Mouse (Mus musculus) kidney, embryonic 15.5 days (tissue): ENCODE measurements around the gene Itga7. TPM values are rescaled to one million over a fixed set of nuclear protein-coding genes. Genes with fewer than 3 reads are reported as not detected.

Source experiments
- ATAC-seq: fragments of 200-750 bp; cut with Nextera tagmentation; replicated peaks from 2 replicates; pipeline ENCODE4 v1.8.0; 2017; ENCODE audit warnings: moderate TSS enrichment; ENCODE audit not compliant: low FRiP score
- H3K27ac ChIP-seq: fragments of 300-500 bp; sonication (generic); 2 replicates; pipeline ENCODE4 v1.5.1; 2015; ENCODE audit warnings: mild to moderate bottlenecking, inconsistent platforms
- H3K27me3 ChIP-seq: fragments of 300-500 bp; sonication (generic); 2 replicates; pipeline ENCODE4 v1.6.1; 2015; ENCODE audit warnings: inconsistent platforms
- H3K36me3 ChIP-seq: fragments of 300-500 bp; sonication (generic); 2 replicates; pipeline ENCODE4 v1.6.1; 2015; ENCODE audit warnings: inconsistent platforms
- H3K4me1 ChIP-seq: fragments of 300-500 bp; sonication (generic); 2 replicates; pipeline ENCODE4 v1.6.1; 2015; ENCODE audit warnings: inconsistent platforms
- H3K4me2 ChIP-seq: fragments of 300-500 bp; sonication (generic); 2 replicates; pipeline ENCODE4 v1.6.1; 2015; ENCODE audit warnings: moderate library complexity, mild to moderate bottlenecking, inconsistent platforms
- H3K4me3 ChIP-seq: fragments of 300-500 bp; sonication (generic); replicated peaks from 2 replicates; pipeline ENCODE4 v1.5.1; 2015; ENCODE audit warnings: mild to moderate bottlenecking, inconsistent platforms
- H3K9ac ChIP-seq: fragments of 300-500 bp; sonication (generic); 2 replicates; pipeline ENCODE4 v1.6.1; 2015; ENCODE audit warnings: mild to moderate bottlenecking, inconsistent platforms
- H3K9me3 ChIP-seq: fragments of 300-500 bp; sonication (generic); replicated peaks from 2 replicates; pipeline ENCODE4 v1.6.1; 2016; ENCODE audit warnings: inconsistent platforms
- WGBS: fragments of 180-500 bp; shearing (Covaris S2); methylation state at CpG from one replicate; pipeline ENCODE4 v1.1.7; 2015; ENCODE audit warnings: mixed read lengths; 5-methylcytosine and 5-hydroxymethylcytosine counted together
- polyA plus RNA-seq: library from polyadenylated mRNA; unstranded; fragments of >200 nt; fragmentation: Nextera tagmentation; extraction: Ambion mirVana; gene quantifications from 2 replicates; pipeline ENCODE4 v1.2.1, GENCODE M21; 2015

Itga7 gene
- polyA plus RNA-seq, 1 experiment from 2014 or later = 3.6 TPM

DNA sequence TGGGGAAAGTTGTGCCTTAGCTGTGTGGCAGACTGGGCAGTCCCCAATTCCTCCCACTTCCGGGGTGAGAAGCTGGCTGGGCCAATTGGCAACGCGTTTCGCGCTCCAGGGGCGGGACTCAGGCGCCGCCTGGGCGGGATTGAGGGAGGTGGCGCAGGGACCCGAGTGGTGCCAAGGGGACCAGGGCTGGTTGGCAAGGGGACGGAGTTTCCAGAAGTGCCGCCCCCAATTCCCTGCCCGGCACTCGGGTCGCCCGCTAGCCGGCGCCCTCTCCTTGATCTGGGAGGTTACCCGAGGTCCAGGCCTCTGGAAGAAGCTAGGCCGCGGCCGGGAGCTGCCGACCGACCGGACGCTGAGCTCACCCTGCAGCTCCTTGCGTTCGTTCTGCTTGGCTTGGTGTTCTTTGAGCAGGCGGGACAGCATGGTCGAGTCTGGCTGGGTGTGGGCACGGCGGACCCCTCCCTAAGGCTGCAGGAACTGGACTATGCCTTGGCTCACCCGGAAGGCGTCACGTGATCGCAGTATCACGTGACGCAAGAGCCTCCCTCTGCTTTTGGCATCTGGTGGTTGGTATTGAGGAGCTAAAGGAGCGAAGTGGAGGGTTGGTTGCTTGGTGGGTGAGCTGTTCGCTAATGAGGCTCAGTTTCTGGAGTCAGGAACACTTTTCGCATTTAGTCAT lies 10.5 kb upstream of the Itga7 start:
- Histone ChIP-seq H3K4me1 (peaks cover 50% of the 10 kb centered on the region), H3K9ac (peak overlapping the region; percentile 70), H3K9me3 (no peaks in the 10 kb centered on the region), H3K4me3 (peak overlapping the region; percentile 69), H3K36me3 (peaks cover 7% of the 10 kb centered on the region), H3K4me2 (peak overlapping the region; percentile 85), H3K27me3 (peaks cover 9% of the 10 kb centered on the region; the same call in 1 of the 2 replicates), H3K27ac (peak overlapping the region; percentile 95)
- ATAC-seq = peak; percentile 97
- WGBS = under 1% methylated on average over 39 of the region's 42 CpGs

DNA sequence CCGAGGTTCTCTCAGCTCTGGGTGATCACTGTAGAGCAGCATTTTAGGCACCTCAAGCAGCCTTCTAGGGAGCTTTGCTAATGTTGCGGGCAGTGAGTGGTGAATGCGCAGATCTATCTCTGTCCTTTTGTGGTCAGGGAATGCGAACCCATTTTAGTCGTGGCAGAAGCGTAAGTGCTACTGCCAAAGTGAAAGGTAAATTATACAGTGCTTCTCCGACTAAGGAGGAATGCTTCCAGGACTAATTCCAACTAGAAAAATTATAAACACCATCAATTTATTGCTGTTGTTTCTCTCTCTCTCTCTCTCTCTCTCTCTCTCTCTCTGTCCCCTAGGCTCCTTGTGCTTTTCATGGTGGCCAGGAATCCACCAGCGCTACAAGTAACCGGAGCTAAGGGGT lies 9.7 kb upstream of the Itga7 start, which contains the start of gene Bloc1s1:
Gene Bloc1s1, minus strand, starts transcription at position 101 of the 400 bp plus-strand sequence.
- no peak for ATAC-seq
- Histone ChIP-seq H3K4me2 (peak within 1 kb of the TSS; percentile 85), H3K4me1 (peaks cover 45% of the 10 kb centered on the region), H3K36me3 (no peaks in the 10 kb centered on the region; the same call in 1 of the 2 replicates), H3K27ac (peak within 1 kb of the TSS; percentile 95), H3K4me3 (peak within 1 kb of the TSS; percentile 69), H3K9me3 (no peaks in the 10 kb centered on the region), H3K27me3 (peaks cover 10% of the 10 kb centered on the region; the same call in 1 of the 2 replicates), H3K9ac (peak within 1 kb of the TSS; percentile 70)
- WGBS = 62% methylated on average over 9 of the region's 9 CpGs

DNA sequence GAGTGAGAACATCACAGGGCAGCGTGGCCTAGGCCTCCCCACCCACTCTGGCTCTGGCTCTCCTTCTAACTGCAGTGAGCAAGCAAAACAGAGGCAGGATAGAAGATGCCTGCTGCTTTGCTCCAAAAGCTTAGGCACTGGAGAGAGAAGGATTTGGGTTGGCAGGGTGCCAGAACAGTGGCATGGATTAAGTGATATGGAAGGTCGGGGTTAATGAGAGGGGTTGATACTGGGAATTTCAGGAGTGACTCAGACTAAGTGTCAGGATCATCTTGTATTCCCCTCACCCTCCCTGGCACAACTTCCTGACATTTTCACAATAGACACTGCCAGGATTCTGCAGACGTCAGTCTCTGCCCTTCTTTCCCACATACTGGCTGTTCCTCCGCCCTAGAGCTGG lies 5.3 kb upstream of the Itga7 start:
- no peak overlapping the region for H3K4me2 ChIP-seq
- 37% methylated on average over 4 of the region's 4 CpGs for WGBS
- no peak overlapping the region for H3K4me3 ChIP-seq
- peaks cover 11% of the 10 kb centered on the region for H3K4me1 ChIP-seq
- no peak for ATAC-seq
- H3K27me3 ChIP-seq = peaks cover 49% of the 10 kb centered on the region
- no peak overlapping the region for H3K27ac ChIP-seq
- H3K9ac ChIP-seq = no peak overlapping the region
- H3K9me3 ChIP-seq = no peaks in the 10 kb centered on the region
- H3K36me3 ChIP-seq = no peaks in the 10 kb centered on the region

DNA sequence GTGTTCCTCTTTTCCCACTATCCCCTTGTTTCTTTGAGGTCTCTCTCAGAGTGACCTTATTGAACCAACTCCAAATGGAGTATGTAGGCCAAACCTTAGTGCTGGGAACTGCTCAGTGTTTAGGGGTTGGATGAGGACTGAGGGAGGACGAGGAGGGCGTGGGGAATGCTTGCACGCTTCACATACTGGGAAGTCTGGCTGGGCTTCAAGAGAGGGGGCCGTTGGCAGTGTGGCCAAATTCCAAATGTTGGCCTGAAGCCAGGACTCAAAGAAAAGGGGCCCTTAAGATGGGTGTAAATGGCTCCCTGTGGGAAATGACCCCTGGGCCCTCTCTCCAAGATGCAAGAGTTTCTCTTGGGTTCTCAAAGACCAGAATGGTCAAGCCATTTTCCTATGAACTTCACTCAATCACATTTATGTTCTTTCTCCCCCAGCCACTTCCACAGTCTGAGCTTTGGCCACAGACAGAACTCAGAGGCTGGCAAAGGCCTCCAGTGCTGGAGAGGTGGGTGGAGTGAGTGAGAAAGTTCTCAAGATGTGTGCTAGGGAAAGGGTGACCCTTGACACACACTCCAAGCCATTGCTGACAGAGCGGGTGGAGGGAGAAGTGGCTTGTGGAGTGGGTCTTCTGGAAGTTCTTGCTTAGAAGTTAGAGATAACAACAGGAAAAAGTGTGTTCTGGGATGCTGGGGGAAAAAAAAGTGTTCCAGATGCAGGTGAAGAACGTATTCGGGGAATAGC lies 3.8 kb upstream of the Itga7 start:
- ATAC-seq = no peak
- Histone ChIP-seq H3K4me3 (no peak overlapping the region), H3K4me1 (peaks cover 16% of the 10 kb centered on the region), H3K9ac (no peak overlapping the region), H3K27me3 (peaks cover 63% of the 10 kb centered on the region), H3K36me3 (no peaks in the 10 kb centered on the region), H3K9me3 (no peaks in the 10 kb centered on the region), H3K4me2 (no peak overlapping the region), H3K27ac (no peak overlapping the region)
- 68% methylated on average over 7 of the region's 7 CpGs for WGBS

DNA sequence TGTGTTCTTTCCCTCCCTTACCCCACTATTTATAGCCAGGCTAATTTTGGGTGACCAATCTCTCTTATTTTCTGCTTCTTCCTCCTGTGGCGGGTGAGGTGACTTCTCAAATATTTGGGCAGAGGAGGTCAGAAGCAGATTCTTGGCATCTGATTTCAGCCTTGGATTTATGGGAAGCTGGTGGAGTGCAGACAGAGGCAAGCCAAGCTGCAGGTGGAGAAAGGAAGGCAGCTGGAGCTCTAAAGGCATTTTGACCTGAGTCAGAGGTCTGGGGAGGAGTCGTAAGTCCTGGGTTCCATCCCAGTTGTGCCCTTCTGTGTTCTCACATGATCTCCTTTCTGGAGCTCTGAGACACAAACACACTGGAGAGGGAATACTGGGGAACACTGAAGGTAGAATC lies 2.2 kb upstream of the Itga7 start:
- Histone ChIP-seq H3K9me3 (no peaks in the 10 kb centered on the region), H3K9ac (no peak overlapping the region), H3K36me3 (no peaks in the 10 kb centered on the region), H3K4me1 (peaks cover 16% of the 10 kb centered on the region), H3K27ac (no peak overlapping the region), H3K4me3 (no peak overlapping the region), H3K27me3 (peaks cover 80% of the 10 kb centered on the region), H3K4me2 (no peak overlapping the region)
- ATAC-seq = no peak
- 17% methylated on average over 2 of the region's 2 CpGs for WGBS

DNA sequence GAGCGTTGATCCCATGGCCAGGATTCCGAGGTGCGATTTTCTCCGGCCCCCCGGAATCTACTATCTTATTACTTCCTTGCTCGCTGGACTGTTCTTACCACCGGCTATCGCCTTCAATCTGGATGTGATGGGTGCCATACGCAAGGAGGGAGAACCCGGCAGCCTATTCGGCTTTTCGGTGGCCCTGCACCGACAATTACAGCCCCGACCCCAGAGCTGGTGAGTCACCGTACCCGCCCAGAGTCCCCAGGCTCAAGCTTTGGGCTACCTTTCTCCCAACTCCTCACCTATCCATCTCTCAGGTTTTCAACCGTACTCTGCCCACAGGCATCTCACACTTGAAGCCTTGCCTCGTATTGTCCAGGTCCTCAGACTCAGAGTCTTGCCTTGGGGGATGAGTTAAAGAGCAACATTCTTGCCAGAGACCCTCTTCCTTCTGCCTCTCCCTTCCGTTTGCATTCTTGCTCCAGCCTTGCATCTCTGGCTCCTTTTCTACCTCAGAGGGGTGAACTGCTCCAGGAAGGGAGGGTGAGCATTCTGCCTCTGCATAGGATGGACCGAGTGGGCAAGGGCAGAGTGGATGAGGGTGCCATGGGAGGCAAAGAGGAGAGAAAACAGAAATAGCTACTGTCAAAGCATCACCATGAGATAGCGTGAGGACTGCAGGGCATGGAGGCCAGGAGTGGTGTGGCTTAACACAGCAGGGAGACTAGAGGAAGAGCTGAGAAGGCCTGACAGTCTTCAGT lies 531 bp downstream of the Itga7 start:
- WGBS = 3% methylated on average over 21 of the region's 21 CpGs
- peaks cover 75% of the 10 kb centered on the region for H3K27me3 ChIP-seq
- H3K9me3 ChIP-seq = no peaks in the 10 kb centered on the region
- 0 out of 2 replicates have a peak, but pooled peaks have one; percentile 9 for ATAC-seq
- H3K9ac ChIP-seq = no peak overlapping the region
- H3K4me3 ChIP-seq = peak overlapping the region; percentile 48
- peak overlapping the region; percentile 89 for H3K4me2 ChIP-seq
- H3K4me1 ChIP-seq = peaks cover 16% of the 10 kb centered on the region
- no peak overlapping the region for H3K27ac ChIP-seq
- H3K36me3 ChIP-seq = no peaks in the 10 kb centered on the region

DNA sequence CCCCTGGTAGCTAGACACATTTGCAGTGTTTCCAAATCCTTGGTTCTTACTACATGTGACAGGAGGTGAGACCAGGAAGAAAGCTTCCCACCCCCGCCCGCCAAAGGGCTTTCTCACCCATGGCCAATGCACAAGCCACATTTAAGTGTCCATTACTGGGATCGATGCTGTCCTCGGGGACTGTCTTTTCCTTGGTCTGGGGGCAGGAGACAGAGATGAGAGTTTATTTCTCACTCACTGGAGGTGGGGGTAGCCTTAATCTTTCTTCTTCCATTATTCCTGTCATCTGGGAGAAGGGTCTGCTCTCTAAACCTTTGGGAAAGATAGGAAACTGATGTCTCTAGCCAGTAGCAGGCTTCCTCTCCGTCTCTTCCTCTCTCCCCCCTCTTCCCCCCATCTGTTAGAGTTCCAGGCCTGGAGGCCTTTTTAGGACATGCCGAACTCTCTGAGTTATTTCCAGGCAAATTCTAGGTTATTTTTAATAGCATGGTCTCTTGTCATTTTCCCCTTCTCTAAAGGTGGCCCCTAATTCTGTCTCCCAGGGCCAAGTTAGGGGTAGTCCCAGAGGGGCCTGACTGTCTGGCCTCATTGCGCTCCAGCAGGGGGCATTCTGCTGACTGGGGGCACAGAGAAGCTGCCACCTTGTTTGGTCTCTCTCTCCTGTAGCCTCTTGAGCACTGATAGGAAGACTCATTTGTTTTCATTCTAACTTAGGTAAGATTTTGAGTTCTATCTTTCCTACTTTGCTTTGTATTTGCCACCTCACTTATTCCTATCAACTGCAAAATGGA lies 1.6 kb downstream of the Itga7 start:
- WGBS = 62% methylated on average over 7 of the region's 7 CpGs
- ATAC-seq = no peak
- no peak overlapping the region for H3K27ac ChIP-seq
- no peaks in the 10 kb centered on the region for H3K36me3 ChIP-seq
- no peak overlapping the region for H3K4me3 ChIP-seq
- H3K27me3 ChIP-seq = peaks cover 67% of the 10 kb centered on the region
- H3K9ac ChIP-seq = no peak overlapping the region
- H3K9me3 ChIP-seq = no peaks in the 10 kb centered on the region
- no peak overlapping the region for H3K4me2 ChIP-seq
- peaks cover 16% of the 10 kb centered on the region for H3K4me1 ChIP-seq

DNA sequence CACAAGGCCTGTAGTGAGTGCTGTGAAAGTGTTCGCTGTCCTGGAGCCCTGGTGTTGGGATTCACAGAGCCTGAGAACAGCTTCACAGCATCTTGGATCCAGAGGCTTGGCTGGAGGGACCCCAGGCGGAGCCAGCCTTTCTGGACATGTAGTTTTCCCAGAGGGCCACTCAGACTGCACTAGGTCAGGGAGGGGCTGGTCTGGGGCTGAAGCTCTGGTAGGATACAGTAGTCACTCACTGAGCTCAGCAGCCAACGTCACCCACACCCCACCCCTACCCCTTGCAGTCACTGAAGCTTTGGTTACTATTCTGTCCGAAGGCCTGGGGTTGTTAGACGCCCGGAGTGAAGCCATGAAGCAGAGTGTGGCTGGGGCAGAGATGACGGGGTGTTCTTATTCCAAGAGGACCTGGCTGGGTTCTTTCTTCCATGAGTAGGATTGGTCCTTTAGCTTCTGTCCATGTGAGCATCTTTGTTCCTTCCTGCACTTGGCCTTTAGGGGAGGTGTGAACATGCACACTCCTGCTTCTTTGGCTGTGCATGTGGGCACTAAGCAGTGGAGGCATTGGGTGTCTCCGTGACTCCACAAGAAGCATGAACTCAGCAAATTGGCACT lies 2.3 kb downstream of the Itga7 start:
- H3K4me2 ChIP-seq = peak overlapping the region; percentile 9; the same call in 1 of the 2 replicates
- H3K27ac ChIP-seq = no peak overlapping the region
- no peak overlapping the region for H3K4me3 ChIP-seq
- ATAC-seq = no peak; the same call in 1 of the 2 replicates
- peaks cover 60% of the 10 kb centered on the region for H3K27me3 ChIP-seq
- peaks cover 16% of the 10 kb centered on the region for H3K4me1 ChIP-seq
- H3K9me3 ChIP-seq = no peaks in the 10 kb centered on the region
- no peak overlapping the region for H3K9ac ChIP-seq
- WGBS = 73% methylated on average over 8 of the region's 8 CpGs
- H3K36me3 ChIP-seq = no peaks in the 10 kb centered on the region

DNA sequence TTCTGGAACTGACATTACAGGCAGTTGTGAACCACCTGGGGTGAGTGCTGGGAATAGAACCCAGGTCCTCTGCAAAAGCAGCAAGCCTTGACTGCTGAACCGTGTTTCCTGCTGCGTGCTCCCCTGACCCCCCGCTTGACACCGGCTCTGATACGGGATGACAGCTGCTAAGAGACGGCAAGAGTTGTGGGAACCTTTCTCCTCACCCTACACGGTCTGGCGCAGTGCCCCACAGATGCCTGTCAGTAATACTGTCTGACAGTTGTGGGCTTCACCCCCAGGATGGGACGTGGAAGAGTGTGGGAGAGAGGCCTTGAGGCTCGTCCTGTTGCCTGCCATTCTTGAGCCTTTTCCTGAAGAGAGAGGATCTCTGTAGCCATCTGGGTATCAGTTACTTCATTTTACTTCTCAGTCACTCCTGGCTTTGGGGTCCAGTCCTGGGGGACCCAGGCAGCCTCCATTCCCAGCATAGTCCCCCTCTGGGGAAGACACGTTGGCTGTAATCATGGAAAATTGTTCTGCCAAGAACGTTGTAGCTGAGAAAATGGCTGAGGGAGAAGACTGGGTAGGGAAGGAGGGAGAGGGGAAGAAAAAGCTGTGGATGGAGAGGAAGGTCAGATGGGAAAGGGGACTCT lies 4.3 kb downstream of the Itga7 start:
- H3K9me3 ChIP-seq = no peaks in the 10 kb centered on the region
- no peak overlapping the region for H3K9ac ChIP-seq
- H3K4me2 ChIP-seq = no peak overlapping the region
- no peak overlapping the region for H3K27ac ChIP-seq
- peaks cover 40% of the 10 kb centered on the region for H3K27me3 ChIP-seq
- no peaks in the 10 kb centered on the region for H3K36me3 ChIP-seq
- no peak overlapping the region for H3K4me3 ChIP-seq
- peaks cover 16% of the 10 kb centered on the region for H3K4me1 ChIP-seq
- WGBS = 58% methylated on average over 12 of the region's 12 CpGs
- ATAC-seq = no peak

DNA sequence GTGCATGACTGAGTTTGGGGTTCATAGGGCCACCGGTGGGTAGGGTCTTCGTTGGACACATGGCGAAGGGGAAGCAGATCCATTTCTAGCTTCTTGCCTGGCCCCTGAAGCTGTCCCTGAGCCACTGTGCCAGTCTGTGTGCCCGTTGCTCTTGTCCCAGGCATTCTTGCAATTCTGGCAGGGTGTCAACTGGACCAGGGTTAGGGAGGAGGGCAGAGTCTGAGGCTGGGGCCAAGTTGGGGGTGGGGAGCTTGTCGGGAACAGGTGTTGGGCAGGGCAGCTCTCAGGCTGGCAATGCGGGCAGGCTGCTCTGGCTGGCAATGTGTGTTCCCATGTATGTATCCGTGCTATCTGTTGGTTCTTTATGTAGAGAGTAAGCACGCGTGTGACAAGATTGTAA lies 4.8 kb downstream of the Itga7 start:
- H3K36me3 ChIP-seq = no peaks in the 10 kb centered on the region
- peaks cover 11% of the 10 kb centered on the region for H3K4me1 ChIP-seq
- no peaks in the 10 kb centered on the region for H3K9me3 ChIP-seq
- ATAC-seq = no peak
- no peak overlapping the region for H3K27ac ChIP-seq
- H3K4me2 ChIP-seq = no peak overlapping the region
- H3K27me3 ChIP-seq = peaks cover 34% of the 10 kb centered on the region
- 85% methylated on average over 9 of the region's 9 CpGs for WGBS
- H3K9ac ChIP-seq = no peak overlapping the region
- no peak overlapping the region for H3K4me3 ChIP-seq

DNA sequence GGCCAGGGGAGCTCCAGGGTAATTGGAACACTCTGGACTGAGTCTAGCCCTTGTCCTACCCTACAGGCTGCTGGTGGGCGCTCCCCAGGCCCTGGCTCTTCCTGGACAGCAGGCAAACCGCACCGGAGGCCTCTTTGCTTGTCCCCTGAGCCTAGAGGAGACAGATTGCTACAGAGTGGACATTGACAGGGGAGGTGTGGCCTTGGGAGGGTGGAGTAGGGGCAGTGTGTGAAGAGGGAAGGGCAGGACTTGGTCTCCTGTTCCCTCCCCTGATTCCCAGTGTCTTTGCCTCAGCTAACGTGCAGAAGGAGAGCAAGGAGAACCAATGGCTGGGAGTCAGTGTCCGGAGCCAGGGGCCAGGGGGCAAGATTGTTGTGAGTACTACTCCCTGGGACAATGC lies 5.4 kb downstream of the Itga7 start:
- peaks cover 6% of the 10 kb centered on the region; the same call in 1 of the 2 replicates for H3K4me1 ChIP-seq
- H3K4me2 ChIP-seq = no peak overlapping the region
- H3K36me3 ChIP-seq = no peaks in the 10 kb centered on the region
- no peak overlapping the region for H3K9ac ChIP-seq
- no peak overlapping the region for H3K4me3 ChIP-seq
- no peak overlapping the region for H3K27ac ChIP-seq
- WGBS = 45% methylated on average over 5 of the region's 5 CpGs
- peaks cover 29% of the 10 kb centered on the region for H3K27me3 ChIP-seq
- no peaks in the 10 kb centered on the region for H3K9me3 ChIP-seq
- no peak for ATAC-seq
